Mouse (Mus musculus): ENCODE results near the gene Prkcq. TPM values are rescaled to one million over a fixed set of nuclear protein-coding genes. Genes with fewer than 3 reads are reported as not detected.

Prkcq gene
- polyA plus RNA-seq (2014; fragmentation: Nextera tagmentation; extraction: Ambion mirVana): 1.4 and 1.8 TPM in 2 replicates

DNA sequence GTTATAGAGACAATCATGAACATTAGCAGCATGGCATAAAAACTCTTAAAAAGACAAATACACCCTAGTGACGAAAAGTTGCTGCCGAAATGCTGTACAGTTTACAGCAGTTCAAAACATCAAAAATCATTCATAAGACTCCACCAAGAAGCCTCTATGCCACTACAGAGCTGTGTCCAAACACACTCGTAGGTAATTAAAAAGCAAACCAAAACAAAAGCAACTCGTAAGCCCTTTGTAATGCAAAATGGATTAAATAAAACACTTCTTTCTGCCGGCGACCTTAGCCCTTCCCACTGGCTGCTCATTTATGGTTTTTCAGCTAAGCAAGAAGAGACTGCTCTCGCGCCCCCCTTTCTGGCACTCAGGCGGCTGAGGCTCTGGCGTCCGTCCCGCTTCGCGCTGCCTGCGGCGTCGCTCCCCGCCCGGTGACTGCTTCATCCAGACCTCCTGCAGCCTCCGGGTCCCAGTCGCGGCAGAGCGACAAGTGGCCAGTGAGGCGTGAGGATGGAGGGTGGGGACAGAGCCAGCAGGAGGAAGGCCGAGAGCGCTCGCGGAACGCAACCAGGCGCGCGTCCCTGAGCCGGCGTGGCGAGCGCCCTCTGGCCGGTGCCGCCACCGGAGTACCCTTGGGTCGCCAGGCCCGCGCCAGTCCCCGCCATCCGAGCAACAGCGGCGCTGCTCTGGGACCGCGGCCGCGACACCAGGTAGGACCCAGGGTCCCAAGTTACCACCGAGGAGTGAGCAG lies at the start of gene Prkcq:
Gene Prkcq (plus strand): TSS at position 355 of the 748 bp plus-strand sequence.
- no peaks in the 10 kb centered on the region for H3K36me3 ChIP-seq (ENCODE audit: insufficient read depth)
- H3K9me3 ChIP-seq (ENCODE audit: low read depth, low read length): no peaks in the 10 kb centered on the region
- ATAC-seq (ENCODE audit: insufficient read depth) (peak; percentile 90), DNase-seq (peak; percentile 67)
- WGBS: 3% methylated on average over 51 of the region's 51 CpGs
- no peak for TF ChIP-seq CTCF (IDR thresholded peaks at IDR 0.05; ENCODE audit: low read depth)
- no peaks in the 10 kb centered on the region for H3K4me1 ChIP-seq (ENCODE audit: insufficient read depth)
- peaks cover 10% of the 10 kb centered on the region for H3K27me3 ChIP-seq (ENCODE audit: insufficient read depth, low read length)
- H3K9ac ChIP-seq: peak within 1 kb of the TSS; percentile 40
- H3K4me3 ChIP-seq (ENCODE audit: low read depth, low read length): peak within 1 kb of the TSS; percentile 48
- H3K27ac ChIP-seq (ENCODE audit: low read depth): no peak within 1 kb of the TSS
- H3K4me2 ChIP-seq: peak within 1 kb of the TSS; percentile 89

DNA sequence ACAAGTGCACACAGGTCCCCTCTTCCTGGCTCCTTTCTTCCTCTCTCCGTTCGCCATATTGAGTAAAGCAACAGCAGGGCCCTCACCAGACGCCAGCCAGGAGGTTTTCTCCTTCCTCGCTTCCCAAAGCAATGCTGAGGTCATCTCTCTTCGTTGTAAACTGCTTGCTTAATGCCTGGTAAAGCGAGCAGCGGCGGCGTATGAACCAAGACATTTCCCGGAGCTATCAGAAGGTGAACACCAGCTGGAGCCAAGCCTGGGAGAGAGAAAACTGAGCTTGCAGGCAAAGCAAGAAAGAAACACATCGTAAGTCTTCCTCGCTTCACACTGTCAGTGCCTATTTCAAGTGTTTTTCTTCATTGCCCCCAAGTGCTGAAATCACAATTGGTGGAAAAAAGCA lies 41.0 kb upstream of the Prkcq start:
- no peak overlapping the region for H3K4me2 ChIP-seq
- no peaks in the 10 kb centered on the region for H3K4me1 ChIP-seq (ENCODE audit: insufficient read depth)
- H3K9ac ChIP-seq: no peak overlapping the region
- ATAC-seq (ENCODE audit: insufficient read depth) (no peak), DNase-seq (no peak)
- no peak overlapping the region for H3K27ac ChIP-seq (ENCODE audit: low read depth)
- H3K36me3 ChIP-seq (ENCODE audit: insufficient read depth): no peaks in the 10 kb centered on the region
- no peak overlapping the region for H3K4me3 ChIP-seq (ENCODE audit: low read depth, low read length)
- H3K9me3 ChIP-seq (ENCODE audit: low read depth, low read length): no peaks in the 10 kb centered on the region
- no peak for TF ChIP-seq CTCF (IDR thresholded peaks at IDR 0.05; ENCODE audit: low read depth)
- WGBS: 73% methylated on average over 12 of the region's 12 CpGs
- H3K27me3 ChIP-seq (ENCODE audit: insufficient read depth, low read length): no peaks in the 10 kb centered on the region

DNA sequence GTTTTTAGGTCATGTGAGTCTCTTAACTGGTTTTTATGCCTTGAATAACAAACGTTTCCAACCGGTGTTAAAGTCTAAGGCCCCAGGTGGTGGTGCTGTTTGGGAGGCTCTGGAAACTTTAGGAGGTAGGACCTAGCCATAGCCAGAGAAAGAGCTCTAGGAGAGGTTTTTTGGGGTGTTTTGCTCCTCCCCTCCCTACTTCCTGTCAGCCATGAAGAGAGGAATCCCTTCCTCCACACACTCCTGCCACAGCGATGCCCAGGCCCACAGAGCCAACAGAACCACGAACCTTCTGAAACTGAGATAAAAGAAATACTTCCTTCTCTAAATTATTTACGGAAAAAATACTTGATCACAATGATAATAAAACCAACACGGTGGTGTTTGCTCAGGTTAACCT lies 36.2 kb upstream of the Prkcq start:
- Histone ChIP-seq H3K4me3 (ENCODE audit: low read depth, low read length) (no peak overlapping the region), H3K36me3 (ENCODE audit: insufficient read depth) (no peaks in the 10 kb centered on the region), H3K4me2 (no peak overlapping the region), H3K9ac (no peak overlapping the region), H3K9me3 (ENCODE audit: low read depth, low read length) (no peaks in the 10 kb centered on the region), H3K4me1 (ENCODE audit: insufficient read depth) (no peaks in the 10 kb centered on the region), H3K27me3 (ENCODE audit: insufficient read depth, low read length) (no peaks in the 10 kb centered on the region), H3K27ac (ENCODE audit: low read depth) (no peak overlapping the region)
- TF ChIP-seq CTCF (IDR thresholded peaks at IDR 0.05; ENCODE audit: low read depth): no peak
- 50% methylated on average over 6 of the region's 6 CpGs for WGBS
- no peak for DNase-seq
- no peak for ATAC-seq (ENCODE audit: insufficient read depth)

DNA sequence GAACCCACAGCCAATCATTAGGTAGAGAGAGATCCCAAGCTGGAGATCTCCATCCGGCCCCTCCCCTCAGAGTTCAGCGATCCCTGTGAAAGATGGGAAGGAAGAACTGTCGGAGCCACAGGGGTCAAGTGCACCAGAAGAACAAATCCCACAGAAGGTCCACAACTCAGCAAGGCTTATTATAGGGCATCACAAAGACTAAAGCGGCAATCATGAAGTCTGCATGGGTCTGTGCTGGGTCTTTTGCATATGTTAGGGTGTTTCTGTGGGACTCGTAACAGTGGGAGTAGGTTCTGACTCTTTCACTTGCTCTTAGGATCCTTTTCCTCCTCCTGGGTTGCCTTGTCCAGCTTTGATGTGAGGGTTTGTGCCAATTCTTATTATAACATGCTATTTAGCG lies 33.8 kb upstream of the Prkcq start:
- Histone ChIP-seq H3K9ac (no peak overlapping the region), H3K27ac (ENCODE audit: low read depth) (no peak overlapping the region), H3K4me1 (ENCODE audit: insufficient read depth) (no peaks in the 10 kb centered on the region), H3K4me3 (ENCODE audit: low read depth, low read length) (no peak overlapping the region), H3K4me2 (no peak overlapping the region), H3K27me3 (ENCODE audit: insufficient read depth, low read length) (no peaks in the 10 kb centered on the region), H3K9me3 (ENCODE audit: low read depth, low read length) (no peaks in the 10 kb centered on the region), H3K36me3 (ENCODE audit: insufficient read depth) (no peaks in the 10 kb centered on the region)
- no peak for TF ChIP-seq CTCF (IDR thresholded peaks at IDR 0.05; ENCODE audit: low read depth)
- DNase-seq: no peak
- 86% methylated on average over 6 of the region's 6 CpGs for WGBS
- no peak for ATAC-seq (ENCODE audit: insufficient read depth)

DNA sequence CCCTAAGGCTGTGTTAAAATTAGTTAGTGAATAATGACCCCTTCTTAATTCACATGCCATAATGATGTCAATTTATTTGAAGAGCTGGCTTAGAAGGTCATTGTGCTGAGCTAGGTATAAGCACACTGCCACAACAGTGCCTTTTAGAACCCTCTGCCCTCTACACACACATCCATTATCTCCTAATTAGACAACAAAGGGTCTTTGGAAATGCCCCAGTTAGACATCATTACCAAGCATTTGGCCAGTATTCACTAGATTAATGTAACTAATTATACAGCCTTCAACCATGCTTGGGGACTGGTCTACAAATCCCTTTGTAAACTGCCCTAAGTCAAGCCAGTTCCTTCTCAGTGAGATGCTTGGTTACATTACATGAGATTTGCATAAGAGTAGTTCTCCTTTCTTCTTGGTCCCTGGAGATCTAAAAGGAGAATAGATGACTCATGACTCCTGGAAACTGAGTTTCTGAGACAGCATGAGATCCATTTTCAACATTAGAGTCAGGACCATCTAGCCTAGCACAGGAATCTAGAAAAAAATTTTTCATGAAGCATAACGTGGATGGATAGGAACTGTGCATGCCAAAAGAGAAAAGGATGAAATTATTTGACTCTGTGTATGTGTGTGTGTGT lies 32.3 kb upstream of the Prkcq start:
- Histone ChIP-seq H3K9ac (no peak overlapping the region), H3K27me3 (ENCODE audit: insufficient read depth, low read length) (no peaks in the 10 kb centered on the region), H3K4me3 (ENCODE audit: low read depth, low read length) (no peak overlapping the region), H3K4me1 (ENCODE audit: insufficient read depth) (no peaks in the 10 kb centered on the region), H3K4me2 (no peak overlapping the region), H3K36me3 (ENCODE audit: insufficient read depth) (no peaks in the 10 kb centered on the region), H3K27ac (ENCODE audit: low read depth) (no peak overlapping the region), H3K9me3 (ENCODE audit: low read depth, low read length) (no peaks in the 10 kb centered on the region)
- no peak for TF ChIP-seq CTCF (IDR thresholded peaks at IDR 0.05; ENCODE audit: low read depth)
- WGBS: 61% methylated on average over 1 of the region's 1 CpGs
- DNase-seq (no peak), ATAC-seq (ENCODE audit: insufficient read depth) (no peak)

DNA sequence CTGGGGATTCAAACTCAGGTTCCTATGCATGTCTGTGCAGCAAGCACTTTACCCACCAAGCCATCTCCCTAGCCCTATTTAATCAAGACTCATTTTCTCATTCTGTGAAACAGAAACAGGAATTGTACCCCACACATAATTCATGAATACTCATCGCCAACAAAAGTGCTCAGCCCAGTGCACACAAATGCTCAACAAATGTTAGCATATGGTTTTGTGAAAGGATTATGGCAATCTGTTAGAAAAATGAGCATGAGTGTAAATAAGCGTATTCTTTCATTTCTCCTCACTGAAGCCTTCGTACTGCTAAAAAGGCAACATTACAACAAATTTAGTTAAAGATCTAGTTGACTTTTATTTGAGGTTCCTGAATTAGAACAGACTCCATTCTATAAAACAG lies 31.5 kb upstream of the Prkcq start:
- no peaks in the 10 kb centered on the region for H3K9me3 ChIP-seq (ENCODE audit: low read depth, low read length)
- TF ChIP-seq CTCF (IDR thresholded peaks at IDR 0.05; ENCODE audit: low read depth): no peak
- DNase-seq (no peak), ATAC-seq (ENCODE audit: insufficient read depth) (no peak)
- H3K27me3 ChIP-seq (ENCODE audit: insufficient read depth, low read length): no peaks in the 10 kb centered on the region
- H3K4me3 ChIP-seq (ENCODE audit: low read depth, low read length): no peak overlapping the region
- WGBS: 92% methylated on average over 3 of the region's 3 CpGs
- no peak overlapping the region for H3K4me2 ChIP-seq
- H3K9ac ChIP-seq: no peak overlapping the region
- no peak overlapping the region for H3K27ac ChIP-seq (ENCODE audit: low read depth)
- no peaks in the 10 kb centered on the region for H3K4me1 ChIP-seq (ENCODE audit: insufficient read depth)
- no peaks in the 10 kb centered on the region for H3K36me3 ChIP-seq (ENCODE audit: insufficient read depth)

DNA sequence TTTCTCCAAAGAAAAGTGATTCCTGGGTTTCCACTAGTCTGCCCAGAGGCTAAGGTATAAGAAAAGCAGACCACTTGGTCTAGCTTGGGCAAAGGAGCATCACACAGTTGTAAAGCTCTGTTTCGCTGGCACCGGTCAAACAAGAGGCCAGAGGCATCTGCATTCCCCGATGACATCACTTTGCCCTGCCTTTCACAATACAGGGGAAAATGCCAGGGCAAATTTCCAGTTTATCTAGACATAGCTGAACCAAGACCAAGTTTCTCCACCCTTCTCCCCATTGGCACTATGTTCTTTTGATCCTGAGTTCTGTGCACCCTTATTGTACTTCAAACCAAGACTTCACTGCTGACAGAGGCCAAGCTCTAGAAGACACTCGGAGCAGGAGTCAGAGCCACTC lies 22.8 kb upstream of the Prkcq start:
- Histone ChIP-seq H3K4me3 (ENCODE audit: low read depth, low read length) (no peak overlapping the region), H3K4me2 (no peak overlapping the region), H3K27ac (ENCODE audit: low read depth) (no peak overlapping the region), H3K36me3 (ENCODE audit: insufficient read depth) (no peaks in the 10 kb centered on the region), H3K27me3 (ENCODE audit: insufficient read depth, low read length) (no peaks in the 10 kb centered on the region), H3K9ac (no peak overlapping the region), H3K4me1 (ENCODE audit: insufficient read depth) (no peaks in the 10 kb centered on the region), H3K9me3 (ENCODE audit: low read depth, low read length) (no peaks in the 10 kb centered on the region)
- DNase-seq (no peak), ATAC-seq (ENCODE audit: insufficient read depth) (no peak)
- no peak for TF ChIP-seq CTCF (IDR thresholded peaks at IDR 0.05; ENCODE audit: low read depth)
- 86% methylated on average over 4 of the region's 4 CpGs for WGBS

Measured in lung, embryonic 14.5 days (tissue).